Mouse (Mus musculus) ES-E14 (cell line): Measurements from ENCODE around the gene Adamtsl4. TPM values are rescaled to one million over a fixed set of nuclear protein-coding genes. Genes with fewer than 3 reads are reported as not detected.

Experiments
- DNase-seq: peaks from one replicate; pipeline ENCODE4 v3.0.0-alpha.2; 2013; ENCODE audit warnings: low read depth, low spot score
- H3K27ac ChIP-seq: 2 replicates; pipeline ENCODE4 v1.5.1; 2012; ENCODE audit warnings: low read depth, mild to moderate bottlenecking, low read length, moderate library complexity, mixed read lengths; ENCODE audit not compliant: poor library complexity, insufficient read depth, severe bottlenecking
- H3K36me3 ChIP-seq: 2 replicates; pipeline ENCODE4 v1.6.1; 2012; ENCODE audit warnings: mild to moderate bottlenecking, low read length, moderate library complexity, mixed read lengths; ENCODE audit not compliant: control insufficient read depth, poor library complexity, insufficient read depth, severe bottlenecking
- H3K4me1 ChIP-seq, 2 experiments: fragments of 150-350 bp in 1 of 2; sonication (generic) in 1 of 2; 2 replicates each; pipeline ENCODE4 v1.6.1; 2012; ENCODE audit warnings: low read length in 2 of 2, mild to moderate bottlenecking in 1 of 2, mixed read lengths in 1 of 2; ENCODE audit not compliant: control insufficient read depth in 2 of 2, insufficient read depth in 2 of 2, poor library complexity in 1 of 2
- H3K4me3 ChIP-seq, 2 experiments: fragments of 150-350 bp in 1 of 2; sonication (generic) in 1 of 2; 2 replicates each; pipeline ENCODE4 v1.5.1; 2012; ENCODE audit warnings: low read length in 2 of 2, low read depth in 1 of 2, mild to moderate bottlenecking in 1 of 2, mixed read lengths in 1 of 2; ENCODE audit not compliant: insufficient read depth in 1 of 2, poor library complexity in 1 of 2, severe bottlenecking in 1 of 2
- H3K9ac ChIP-seq: 2 replicates; pipeline ENCODE4 v1.6.1; 2012; ENCODE audit warnings: low read depth, mild to moderate bottlenecking, low read length, mixed read lengths; ENCODE audit not compliant: poor library complexity, insufficient read depth, severe bottlenecking
- H3K9me3 ChIP-seq: fragments of 150-350 bp; sonication (generic); 2 replicates; pipeline ENCODE4 v1.6.1; 2012; ENCODE audit warnings: low read depth, mild to moderate bottlenecking, low read length; ENCODE audit not compliant: control insufficient read depth, insufficient read depth
- CHD2 ChIP-seq: IDR thresholded peaks from 2 replicates; pipeline ENCODE4 v1.6.1; 2014; ENCODE audit warnings: mild to moderate bottlenecking, low read depth, low read length, inconsistent platforms
- HCFC1 ChIP-seq: IDR thresholded peaks from 2 replicates; pipeline ENCODE4 v1.6.1; 2012; ENCODE audit warnings: low read length, inconsistent platforms, borderline replicate concordance; ENCODE audit not compliant: insufficient read depth
- MAFK ChIP-seq: IDR thresholded peaks from 2 replicates; pipeline ENCODE4 v1.6.1; 2014; ENCODE audit warnings: mild to moderate bottlenecking, low read depth, low read length, inconsistent platforms; ENCODE audit not compliant: insufficient read depth
- ZC3H11A ChIP-seq: IDR thresholded peaks from 2 replicates; pipeline ENCODE4 v1.6.1; 2012; ENCODE audit warnings: low read depth, mild to moderate bottlenecking, inconsistent platforms, low read length, borderline replicate concordance
- ZNF384 ChIP-seq: IDR thresholded peaks from 2 replicates; pipeline ENCODE4 v1.6.1; 2012; ENCODE audit warnings: low read depth, low read length, inconsistent platforms
- in situ Hi-C, 2 experiments: fragments of 600-800 bp; cut with MboI; formaldehyde crosslinking; loops; one replicate each; pipeline ENCODE4 v1.15.1; 2025; ENCODE audit warnings: low sequenced_read_pairs in 2 of 2, inconsistent platforms in 1 of 2; ENCODE audit not compliant: unreplicated experiment in 2 of 2
- total RNA-seq: library from RNA; depleted of rRNA; stranded (reverse); fragments of 300-350 nt; gene quantifications from 2 replicates; pipeline ENCODE4 v1.2.3, GENCODE M21; 2012

Adamtsl4 gene
- total RNA-seq, 1 experiment, result 1.9 TPM

GRCm38 (mm10) chr3:95703276-95703675 is 15.6 kb upstream of the Adamtsl4 start:
- no peak overlapping the region for H3K27ac ChIP-seq
- no peak for DNase-seq
- H3K36me3 ChIP-seq, result no peaks in the 10 kb centered on the region
- H3K4me3 ChIP-seq, result no peak overlapping the region
- TF ChIP-seq HCFC1, result no peak
- H3K9ac ChIP-seq, result no peak overlapping the region
- in situ Hi-C loops, result no loop called here
- H3K9me3 ChIP-seq, result no peaks in the 10 kb centered on the region
- peaks cover 5 to 22% of the 10 kb centered on the region in 2 experiments; a peak in 3 of 4 replicates for H3K4me1 ChIP-seq

GRCm38 (mm10) chr3:95701877-95702540 is 14.3 kb upstream of the Adamtsl4 start:
- H3K36me3 ChIP-seq, result no peaks in the 10 kb centered on the region
- TF ChIP-seq ZC3H11A (no peak), MAFK (no peak), ZNF384 (no peak), HCFC1 (no peak), CHD2 (no peak)
- peak; percentile 97 for DNase-seq
- H3K4me3 ChIP-seq, result peak overlapping the region; percentile 25 to 42
- peak overlapping the region; percentile 58; the same call in 1 of the 2 replicates for H3K9ac ChIP-seq
- no peaks in the 10 kb centered on the region for H3K9me3 ChIP-seq
- H3K27ac ChIP-seq, result peak overlapping the region; percentile 88
- in situ Hi-C loops, result no loop called here
- peaks cover 5 to 22% of the 10 kb centered on the region in 2 experiments; a peak in 3 of 4 replicates for H3K4me1 ChIP-seq

GRCm38 (mm10) chr3:95701085-95701484 is 13.4 kb upstream of the Adamtsl4 start:
- Histone ChIP-seq H3K9ac (peak overlapping the region; percentile 53; the same call in 1 of the 2 replicates), H3K4me3 (peak overlapping the region in 1 of 2 experiments; percentile 25; a peak in 1 of 4 replicates), H3K9me3 (no peaks in the 10 kb centered on the region), H3K4me1 (peaks cover 5 to 22% of the 10 kb centered on the region in 2 experiments; a peak in 3 of 4 replicates), H3K36me3 (no peaks in the 10 kb centered on the region), H3K27ac (peak overlapping the region; percentile 88; the same call in 1 of the 2 replicates)
- in situ Hi-C loops, result no loop called here
- DNase-seq, result no peak
- TF ChIP-seq ZC3H11A (no peak), CHD2 (no peak), HCFC1 (no peak), ZNF384 (no peak), MAFK (no peak)

GRCm38 (mm10) chr3:95700233-95700681 is 12.5 kb upstream of the Adamtsl4 start:
- H3K4me3 ChIP-seq, result no peak overlapping the region
- no peak for TF ChIP-seq MAFK
- no peak for TF ChIP-seq ZNF384
- TF ChIP-seq HCFC1, result no peak
- TF ChIP-seq CHD2, result no peak
- TF ChIP-seq ZC3H11A, result no peak
- no peak for DNase-seq
- no peaks in the 10 kb centered on the region for H3K36me3 ChIP-seq
- in situ Hi-C loops, result no loop called here
- H3K9me3 ChIP-seq, result no peaks in the 10 kb centered on the region
- H3K9ac ChIP-seq, result no peak overlapping the region
- no peak overlapping the region for H3K27ac ChIP-seq
- H3K4me1 ChIP-seq, result peaks cover 5 to 22% of the 10 kb centered on the region in 2 experiments; a peak in 3 of 4 replicates

- Histone ChIP-seq H3K9ac (no peak overlapping the region), H3K9me3 (no peaks in the 10 kb centered on the region), H3K4me1 (peaks cover 5 to 20% of the 10 kb centered on the region in 2 experiments; a peak in 3 of 4 replicates), H3K36me3 (no peaks in the 10 kb centered on the region), H3K27ac (no peak overlapping the region), H3K4me3 (no peak overlapping the region)
- DNase-seq, result no peak
- in situ Hi-C loops, result no loop called here
- no peak for TF ChIP-seq CHD2
- no peak for TF ChIP-seq HCFC1
- TF ChIP-seq ZNF384, result no peak
- no peak for TF ChIP-seq MAFK
- TF ChIP-seq ZC3H11A, result no peak
Measured at GRCm38 (mm10) chr3:95698286-95698685, 10.6 kb upstream of the Adamtsl4 start.
